In genomic region chr1:134055058-134055457, GRCm38 (mm10) we compare ENCODE assay signal across 16 mouse cellular contexts. TPM values are rescaled to one million over a fixed set of nuclear protein-coding genes. Genes with fewer than 3 reads are reported as not detected.
DNase-seq lines count a peak whose midpoint lies in the region; ATAC-seq and TF ChIP-seq lines count a peak whose summit lies in the region.
"Had no signal": no experiment of that assay in that cellular context is flagged by ENCODE, and none has a peak within 500 bp of the region (broad histone marks: within the 10 kb centered on the region; RNA-seq: fewer than 3 reads in every experiment).

No protein-coding gene starts in this region.

- H3K4me3 ChIP-seq in kidney, embryonic 16.5 days (ENCODE audit: low read length), result no peak overlapping the region
- no peak overlapping the region for H3K4me3 ChIP-seq in intestine, embryonic 15.5 days (replicated peaks)
- H3K4me3 ChIP-seq in lung, postnatal 0 days (ENCODE audit: low read depth, low read length), result no peak overlapping the region
- H3K4me3 ChIP-seq: erythroblast, embryonic 14.5 days had no signal

- intact Hi-C loops in left cerebral cortex, postnatal 14 days (cut with DNase I), result loop anchor here (10.0 kb wide), 1 partner anchor 270 kb away; no protein-coding TSS in a partner anchor

- H3K4me2 ChIP-seq in kidney, embryonic 16.5 days (replicated peaks; ENCODE audit: low read depth, low read length), result no peak overlapping the region
- H3K4me2 ChIP-seq in intestine, embryonic 15.5 days (replicated peaks), result peak overlapping the region; percentile 14
- H3K4me2 ChIP-seq in lung, postnatal 0 days (replicated peaks; ENCODE audit: low read depth, low read length), result no peak overlapping the region

- peak overlapping the region; percentile 22; the same call in 1 of the 2 replicates for H3K27ac ChIP-seq in kidney, embryonic 16.5 days (ENCODE audit: low read length)
- H3K27ac ChIP-seq in intestine, embryonic 15.5 days, result peak overlapping the region; percentile 68
- peak overlapping the region; percentile 57 for H3K27ac ChIP-seq in lung, postnatal 0 days (ENCODE audit: low read length)

- ATAC-seq in kidney, embryonic 16.5 days (ENCODE audit: low FRiP score, low TSS enrichment), result no peak
- peak; percentile 80 for ATAC-seq in intestine, embryonic 15.5 days
- ATAC-seq in lung, postnatal 0 days, result peak; percentile 49; the same call in 1 of the 2 replicates

- TF ChIP-seq EP300 in lung, postnatal 0 days (IDR thresholded peaks at IDR 0.05), result peak; percentile 53; the same call in 1 of the 2 replicates

- H3K9ac ChIP-seq in kidney, embryonic 16.5 days (replicated peaks; ENCODE audit: low read length), result no peak overlapping the region; the same call in 1 of the 2 replicates
- H3K9ac ChIP-seq in intestine, embryonic 15.5 days, result no peak overlapping the region
- no peak overlapping the region for H3K9ac ChIP-seq in lung, postnatal 0 days (replicated peaks; ENCODE audit: low read depth)

- peaks cover 21% of the 10 kb centered on the region for H3K4me1 ChIP-seq in kidney, embryonic 16.5 days (ENCODE audit: insufficient read depth, low read length)
- peaks cover 24% of the 10 kb centered on the region for H3K4me1 ChIP-seq in intestine, embryonic 15.5 days (replicated peaks)
- peaks cover 17% of the 10 kb centered on the region; the same call in 1 of the 2 replicates for H3K4me1 ChIP-seq in lung, postnatal 0 days (ENCODE audit: insufficient read depth, low read depth, low read length)

- no peaks in the 10 kb centered on the region for H3K27me3 ChIP-seq in kidney, embryonic 16.5 days (ENCODE audit: insufficient read depth, low read length)
- H3K27me3 ChIP-seq in intestine, embryonic 15.5 days (replicated peaks), result no peaks in the 10 kb centered on the region
- H3K27me3 ChIP-seq in lung, postnatal 0 days (replicated peaks; ENCODE audit: insufficient read depth, low read length), result no peaks in the 10 kb centered on the region

- no peaks in the 10 kb centered on the region for H3K9me3 ChIP-seq in kidney, embryonic 16.5 days (ENCODE audit: low read length)
- H3K9me3 ChIP-seq in intestine, embryonic 15.5 days, result no peaks in the 10 kb centered on the region
- H3K9me3 ChIP-seq in lung, postnatal 0 days (ENCODE audit: low read length), result no peaks in the 10 kb centered on the region
- H3K9me3 ChIP-seq: G1E had no signal

- peak; percentile 94 for DNase-seq in heart, adult 11 months
- no peak for DNase-seq in heart, adult 9 months (ENCODE audit: low spot score in 2 of 2)
- DNase-seq in kidney, adult 11 months, result no peak
- peak; percentile 51 for DNase-seq in lung, postnatal 0 days (ENCODE audit: low spot score)
- DNase-seq in left cerebral cortex, postnatal 14 days (ENCODE audit: low spot score in 2 of 2), result no peak
- DNase-seq in frontal cortex, postnatal 10 days (ENCODE audit: low spot score in 2 of 2), result no peak
- DNase-seq: cerebellum, adult 11-12 months; kidney, adult 18-20 months had no signal

- no peaks in the 10 kb centered on the region for H3K36me3 ChIP-seq in kidney, embryonic 16.5 days (ENCODE audit: insufficient read depth, low read length)
- H3K36me3 ChIP-seq in intestine, embryonic 15.5 days, result no peaks in the 10 kb centered on the region
- no peaks in the 10 kb centered on the region for H3K36me3 ChIP-seq in lung, postnatal 0 days (ENCODE audit: insufficient read depth, low read length)
- H3K36me3 ChIP-seq: G1E had no signal

- TF ChIP-seq CTCF in lung, postnatal 0 days (IDR thresholded peaks at IDR 0.05), result no peak

- WGBS in kidney, embryonic 16.5 days, result 48% methylated on average over 9 of the region's 9 CpGs
- 55% methylated on average over 9 of the region's 9 CpGs for WGBS in intestine, embryonic 15.5 days
- 52% methylated on average over 9 of the region's 9 CpGs for WGBS in lung, postnatal 0 days

RNA-seq across cellular contexts. Expression of gene Fmod, which starts 18.0 kb away (rescaled TPM):
- polyA plus RNA-seq in kidney, embryonic 16.5 days (2015; fragmentation: Nextera tagmentation; extraction: Ambion mirVana), result 12.5 and 17.1 TPM in 2 replicates
- 8.5 and 9.2 TPM in 2 replicates for polyA plus RNA-seq in intestine, embryonic 15.5 days (2015; fragmentation: Nextera tagmentation; extraction: Ambion mirVana)
- polyA plus RNA-seq in lung, postnatal 0 days (2015; fragmentation: Nextera tagmentation; extraction: Ambion mirVana), result 9.7 and 10.0 TPM in 2 replicates
- 10 to 100 TPM; 16.8 to 21.8 TPM for total RNA-seq in left cerebral cortex, postnatal 14 days (2021)
- total RNA-seq: hematopoietic stem cell, adult 5-6 weeks; megakaryocyte-erythroid progenitor cell, adult 5-6 weeks had no signal
- polyA plus RNA-seq: erythroblast, embryonic 14.5 days; G1E had no signal

RNA-seq across cellular contexts. Expression of gene Btg2, which starts 23.9 kb away (rescaled TPM):
- polyA plus RNA-seq in kidney, embryonic 16.5 days (2015; fragmentation: Nextera tagmentation; extraction: Ambion mirVana), result 36.2 and 38.2 TPM in 2 replicates
- 41.0 and 41.3 TPM in 2 replicates for polyA plus RNA-seq in intestine, embryonic 15.5 days (2015; fragmentation: Nextera tagmentation; extraction: Ambion mirVana)
- 177 and 184 TPM in 2 replicates for polyA plus RNA-seq in lung, postnatal 0 days (2015; fragmentation: Nextera tagmentation; extraction: Ambion mirVana)
- 10 to 100 TPM; 14.6 to 17.5 TPM for total RNA-seq in left cerebral cortex, postnatal 14 days (2021)

RNA-seq across cellular contexts. Expression of gene Chit1, which starts 56.0 kb away (rescaled TPM):
- polyA plus RNA-seq in kidney, embryonic 16.5 days (2015; fragmentation: Nextera tagmentation; extraction: Ambion mirVana), result 0.17 and 0.21 TPM in 2 replicates
- polyA plus RNA-seq in intestine, embryonic 15.5 days (2015; fragmentation: Nextera tagmentation; extraction: Ambion mirVana), result not detected in 2 replicates
- polyA plus RNA-seq in lung, postnatal 0 days (2015; fragmentation: Nextera tagmentation; extraction: Ambion mirVana), result 0.29 TPM in 1 of 2 replicates, not detected in the other
- under 1 TPM; 0.38 to 0.42 TPM for total RNA-seq in left cerebral cortex, postnatal 14 days (2021)
- total RNA-seq: adrenal gland, postnatal 4 days; G1E; hematopoietic stem cell, adult 5-6 weeks; megakaryocyte-erythroid progenitor cell, adult 5-6 weeks had no signal
- polyA plus RNA-seq: erythroblast, embryonic 14.5 days; G1E; limb, embryonic 11.5 days had no signal

Comparison
In these comparisons a context has a peak if more than half of its experiments do, and no peak if none do; other contexts are left out.
1. DNase-seq: peak in heart, adult 11 months (single experiment) and lung, postnatal 0 days (single experiment); none in heart, adult 9 months (0 of 2), kidney, adult 11 months (single experiment), left cerebral cortex, postnatal 14 days (0 of 2) and frontal cortex, postnatal 10 days (0 of 2).
2. Peak in every context shown above with its lines, with median percentiles within 50 percentile points of each other: H3K27ac ChIP-seq.